Mouse (Mus musculus) ES-Bruce4 (cell line): ENCODE measurements around the gene Fam135a. TPM values are rescaled to one million over a fixed set of nuclear protein-coding genes. Genes with fewer than 3 reads are reported as not detected.

ENCODE experiments used
- H3K27ac ChIP-seq: 2 replicates; pipeline ENCODE4 v1.5.1; 2012; ENCODE audit warnings: low read length, inconsistent platforms; ENCODE audit not compliant: insufficient read depth
- H3K27me3 ChIP-seq: 2 replicates; pipeline ENCODE4 v1.6.1; 2012; ENCODE audit warnings: mild to moderate bottlenecking, low read length, inconsistent platforms; ENCODE audit not compliant: control insufficient read depth, poor library complexity, insufficient read depth, severe bottlenecking
- H3K36me3 ChIP-seq: 2 replicates; pipeline ENCODE4 v1.6.1; 2012; ENCODE audit warnings: inconsistent platforms, mild to moderate bottlenecking, low read length, moderate library complexity; ENCODE audit not compliant: control insufficient read depth, poor library complexity, insufficient read depth, severe bottlenecking
- H3K4me1 ChIP-seq: one replicate; pipeline ENCODE4 v1.8.1; 2011; ENCODE audit warnings: low read length; ENCODE audit not compliant: control insufficient read depth, insufficient read depth
- H3K4me3 ChIP-seq: 2 replicates; pipeline ENCODE4 v1.5.1; 2011; ENCODE audit warnings: low read depth, mild to moderate bottlenecking, low read length
- H3K9ac ChIP-seq: 2 replicates; pipeline ENCODE4 v1.6.1; 2012; ENCODE audit warnings: low read depth, mild to moderate bottlenecking, inconsistent platforms; ENCODE audit not compliant: poor library complexity, severe bottlenecking
- H3K9me3 ChIP-seq: replicated peaks from 2 replicates; pipeline ENCODE4 v1.6.1; 2012; ENCODE audit warnings: mild to moderate bottlenecking, low read length, inconsistent platforms; ENCODE audit not compliant: control insufficient read depth, poor library complexity, insufficient read depth, severe bottlenecking
- CTCF ChIP-seq: IDR thresholded peaks from one replicate; pipeline ENCODE4 v1.8.1; 2011; ENCODE audit warnings: low read depth, low read length
- EP300 ChIP-seq: IDR thresholded peaks from 2 replicates; pipeline ENCODE4 v1.6.1; 2011; ENCODE audit warnings: low read depth, low read length; ENCODE audit not compliant: insufficient read depth
- POLR2A ChIP-seq: IDR thresholded peaks from one replicate; pipeline ENCODE4 v1.8.1; 2011; ENCODE audit warnings: low read length; ENCODE audit not compliant: insufficient read depth
- polyA plus RNA-seq: library from polyadenylated mRNA; stranded (reverse); fragments of >200 nt; gene quantifications from 2 replicates; pipeline ENCODE4 v1.2.4, GENCODE M21; 2011; ENCODE audit warnings: low read depth; ENCODE audit not compliant: missing spikeins, insufficient read depth, insufficient read length

Gene Fam135a
- polyA plus RNA-seq, 1 experiment: 42.2 TPM

DNA sequence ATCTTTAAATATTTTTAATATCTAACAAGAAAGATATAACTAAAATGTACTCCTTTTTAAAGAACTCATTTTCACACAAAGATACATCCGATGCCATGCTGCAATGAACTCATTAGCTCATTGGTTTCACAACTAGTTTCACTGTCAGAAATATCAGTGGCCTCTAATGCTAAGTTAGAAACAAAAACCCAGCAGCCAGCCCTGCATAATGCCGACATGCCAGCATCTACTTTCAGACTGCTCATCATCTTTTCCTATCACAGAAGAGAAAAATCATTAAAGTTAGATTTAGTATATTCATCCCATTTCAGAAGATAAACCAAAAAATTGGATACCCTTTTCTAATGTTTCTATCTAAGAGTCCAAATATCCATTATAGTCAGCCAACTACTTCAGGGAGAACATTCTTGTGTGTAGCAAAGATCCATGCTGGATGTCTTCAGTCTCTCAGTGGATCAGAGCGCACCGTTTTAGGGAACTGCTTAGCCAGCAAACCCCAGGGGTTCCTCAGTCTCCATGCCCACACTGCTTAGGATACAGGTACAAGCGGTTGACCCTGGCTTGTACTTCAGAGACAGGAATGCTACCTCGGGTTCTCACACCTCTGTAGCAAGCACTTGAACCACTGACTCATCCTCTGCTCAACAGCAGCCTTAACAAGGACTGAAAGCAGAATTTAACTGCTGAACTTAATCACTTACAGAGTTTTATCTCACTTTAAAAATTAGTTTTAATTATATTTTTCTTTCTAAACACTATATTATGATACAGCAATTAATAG lies 53.2 kb downstream of the Fam135a start:
- Histone ChIP-seq H3K9me3 (no peaks in the 10 kb centered on the region), H3K9ac (no peak overlapping the region), H3K36me3 (no peaks in the 10 kb centered on the region), H3K4me1 (no peaks in the 10 kb centered on the region), H3K4me3 (no peak overlapping the region), H3K27ac (no peak overlapping the region), H3K27me3 (no peaks in the 10 kb centered on the region)
- TF ChIP-seq EP300 (no peak), POLR2A (no peak), CTCF (no peak)

DNA sequence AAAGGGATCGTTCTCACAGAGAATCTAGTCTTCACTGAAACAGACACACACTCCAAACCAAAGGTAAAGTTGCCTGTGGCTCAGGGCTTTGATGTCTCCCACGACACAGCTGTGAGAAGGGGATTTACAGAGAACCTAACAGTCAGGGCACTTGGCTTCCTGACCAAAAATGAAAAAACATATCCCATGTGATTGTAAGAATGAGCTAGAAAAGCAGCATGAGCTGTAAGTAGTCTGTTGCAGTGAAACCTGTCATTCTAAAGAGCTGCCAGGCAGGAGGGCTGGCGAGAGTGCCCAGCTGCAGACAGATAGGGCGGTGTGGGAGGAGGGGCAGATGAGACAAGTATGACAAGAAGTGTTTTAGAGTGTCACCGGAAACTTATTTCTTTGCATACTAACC lies 54.5 kb downstream of the Fam135a start:
- H3K4me3 ChIP-seq: no peak overlapping the region
- H3K36me3 ChIP-seq: no peaks in the 10 kb centered on the region
- no peaks in the 10 kb centered on the region for H3K27me3 ChIP-seq
- no peaks in the 10 kb centered on the region for H3K4me1 ChIP-seq
- no peaks in the 10 kb centered on the region for H3K9me3 ChIP-seq
- no peak overlapping the region for H3K27ac ChIP-seq
- H3K9ac ChIP-seq: no peak overlapping the region
- no peak for TF ChIP-seq CTCF
- TF ChIP-seq POLR2A: no peak
- no peak for TF ChIP-seq EP300

DNA sequence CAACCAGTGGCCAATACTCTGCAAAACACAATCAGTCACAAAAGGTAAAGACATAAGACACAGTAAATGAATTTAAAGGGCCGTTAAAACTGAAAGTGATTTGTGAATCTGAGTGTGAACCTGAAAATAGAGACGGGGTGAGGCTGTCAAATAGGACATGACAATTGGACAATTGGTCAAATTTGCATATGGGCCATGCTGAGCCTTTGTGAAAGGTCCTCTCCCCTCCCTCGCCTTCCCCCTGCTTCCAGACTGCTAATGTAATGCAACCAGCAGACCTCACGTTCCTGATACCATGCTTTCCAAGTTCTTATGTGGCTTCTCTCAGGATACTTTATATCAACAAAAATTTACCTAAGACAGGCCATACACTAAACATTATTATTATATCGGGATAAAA lies 57.1 kb downstream of the Fam135a start:
- Histone ChIP-seq H3K4me1 (no peaks in the 10 kb centered on the region), H3K27me3 (no peaks in the 10 kb centered on the region), H3K9ac (no peak overlapping the region), H3K27ac (no peak overlapping the region), H3K4me3 (no peak overlapping the region), H3K9me3 (no peaks in the 10 kb centered on the region), H3K36me3 (no peaks in the 10 kb centered on the region)
- TF ChIP-seq CTCF (no peak), EP300 (0 out of 2 replicates have a peak, but pooled peaks have one; percentile 29), POLR2A (no peak)

DNA sequence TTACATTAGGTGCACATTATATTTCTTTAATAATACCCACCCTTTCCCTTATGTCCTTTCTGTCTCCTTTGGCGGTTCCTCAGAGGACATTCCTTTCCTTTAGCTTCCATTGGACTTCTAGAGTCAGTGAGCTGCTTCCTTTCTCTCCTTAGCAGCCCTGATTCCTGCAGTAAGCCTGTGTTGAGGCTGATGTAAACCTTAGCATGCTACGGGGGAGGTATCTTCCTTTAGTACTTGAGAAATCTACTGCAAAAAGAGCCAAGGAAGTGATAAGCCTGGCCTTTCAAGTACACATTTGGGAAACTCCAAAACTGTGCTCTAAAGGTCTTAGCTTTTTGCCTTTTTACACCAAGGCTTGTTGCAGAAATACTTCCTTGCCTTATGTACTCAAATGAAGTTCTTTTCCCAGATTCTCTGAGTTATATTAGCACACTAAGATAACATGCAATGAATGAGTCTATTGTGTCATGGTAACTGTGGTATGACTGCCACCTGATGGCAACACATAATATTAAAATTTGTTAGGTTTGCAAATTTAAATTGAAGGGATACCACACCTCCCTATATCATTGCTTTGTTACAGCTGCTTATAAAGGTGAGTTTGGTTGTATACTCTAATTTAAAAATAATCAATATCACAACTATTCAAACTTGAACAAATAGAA lies 66.2 kb downstream of the Fam135a start:
- TF ChIP-seq POLR2A (no peak), CTCF (no peak), EP300 (no peak)
- H3K36me3 ChIP-seq: no peaks in the 10 kb centered on the region; the same call in none of the 2 replicates
- H3K9me3 ChIP-seq: no peaks in the 10 kb centered on the region

DNA sequence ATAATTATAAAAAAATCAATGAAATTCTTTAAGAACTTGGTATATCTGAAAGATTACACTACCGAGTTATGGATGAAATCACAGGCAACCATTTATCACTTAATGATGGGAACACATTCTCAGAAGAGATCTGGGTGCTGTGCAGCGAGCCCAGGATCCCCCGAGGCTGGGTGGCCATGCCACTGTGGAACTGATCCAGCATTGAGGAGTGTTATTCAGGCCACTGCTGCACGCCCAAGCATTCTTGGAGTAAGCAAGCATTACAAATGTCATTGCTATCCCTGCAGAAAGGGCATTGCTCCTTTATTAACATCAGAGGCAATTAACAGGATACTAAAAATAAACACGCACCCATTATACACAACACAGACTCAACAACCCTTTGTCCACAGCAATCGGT lies 89.3 kb downstream of the Fam135a start:
- no peak overlapping the region for H3K4me3 ChIP-seq
- no peak overlapping the region for H3K9ac ChIP-seq
- H3K36me3 ChIP-seq: no peaks in the 10 kb centered on the region
- no peaks in the 10 kb centered on the region for H3K4me1 ChIP-seq
- no peaks in the 10 kb centered on the region for H3K27me3 ChIP-seq
- TF ChIP-seq CTCF (no peak), POLR2A (no peak)
- no peaks in the 10 kb centered on the region for H3K9me3 ChIP-seq
- H3K27ac ChIP-seq: no peak overlapping the region

More for the DNA sequence above, 66.2 kb downstream of the Fam135a start:
- H3K27ac ChIP-seq: no peak overlapping the region
- no peak overlapping the region for H3K9ac ChIP-seq
- H3K4me3 ChIP-seq: no peak overlapping the region
- no peaks in the 10 kb centered on the region for H3K27me3 ChIP-seq
- H3K4me1 ChIP-seq: no peaks in the 10 kb centered on the region

DNA sequence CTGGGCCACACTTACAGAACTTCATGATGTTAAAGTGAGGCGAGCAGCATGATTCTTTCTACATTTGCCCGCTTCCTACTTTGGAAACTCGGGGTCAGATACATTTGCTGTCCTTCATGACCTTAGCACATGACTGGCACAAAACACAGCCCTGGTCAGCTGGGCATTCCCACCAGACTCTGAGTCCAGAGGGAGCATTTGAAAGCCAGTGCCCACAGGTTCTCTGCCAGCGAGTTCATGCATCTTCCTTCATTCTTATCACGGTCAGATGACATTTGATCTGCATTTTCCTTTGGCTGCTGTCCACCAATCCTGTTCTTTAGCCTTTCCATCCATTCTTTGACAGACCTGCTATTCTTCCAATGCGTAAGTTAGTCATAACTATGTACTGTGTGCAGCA lies 90.1 kb downstream of the Fam135a start:
- Histone ChIP-seq H3K4me1 (no peaks in the 10 kb centered on the region), H3K9me3 (no peaks in the 10 kb centered on the region), H3K36me3 (no peaks in the 10 kb centered on the region), H3K4me3 (no peak overlapping the region), H3K27ac (no peak overlapping the region), H3K9ac (no peak overlapping the region), H3K27me3 (no peaks in the 10 kb centered on the region)
- TF ChIP-seq CTCF (no peak), EP300 (no peak), POLR2A (no peak)
